ENCODE assay signal across 8 mouse cellular contexts in genomic region chr17:14693994-14694374, GRCm38 (mm10). TPM values are rescaled to one million over a fixed set of nuclear protein-coding genes. Genes with fewer than 3 reads are reported as not detected.
DNase-seq lines count a peak whose midpoint lies in the region; ATAC-seq and TF ChIP-seq lines count a peak whose summit lies in the region.

Gene Thbs2 (minus strand): TSS chr17:14694235.

- peaks cover 5% of the 10 kb centered on the region; the same call in 1 of the 2 replicates for H3K36me3 ChIP-seq in intestine, postnatal 0 days (ENCODE audit: control insufficient read depth, insufficient read depth)

- 5% methylated on average over 14 of the region's 14 CpGs for WGBS in intestine, postnatal 0 days
- 11% methylated on average over 14 of the region's 14 CpGs for WGBS in lung, adult 2 months

- no peaks in the 10 kb centered on the region for H3K4me1 ChIP-seq in intestine, postnatal 0 days (replicated peaks; ENCODE audit: control insufficient read depth, insufficient read depth, low read length)
- H3K4me1 ChIP-seq in lung, adult 2 months (ENCODE audit: control insufficient read depth, insufficient read depth, low read length): no peaks in the 10 kb centered on the region; the same call in 1 of the 2 replicates

- no peaks in the 10 kb centered on the region for H3K27me3 ChIP-seq in intestine, postnatal 0 days (replicated peaks; ENCODE audit: control insufficient read depth, insufficient read depth, low read length)

- TF ChIP-seq CTCF in intestine, postnatal 0 days (IDR thresholded peaks at IDR 0.05; ENCODE audit: low read depth): no peak
- no peak for TF ChIP-seq CTCF in lung, adult 2 months (IDR thresholded peaks at IDR 0.05; ENCODE audit: insufficient read depth, low read length)

- H3K9me3 ChIP-seq in intestine, postnatal 0 days (ENCODE audit: control insufficient read depth): no peaks in the 10 kb centered on the region

- H3K9ac ChIP-seq in intestine, postnatal 0 days (ENCODE audit: low read depth, low read length): 0 out of 2 replicates have a peak within 1 kb of the TSS, but pooled peaks have one; percentile 26

- H3K27ac ChIP-seq in intestine, postnatal 0 days (ENCODE audit: low read depth, low read length): 0 out of 2 replicates have a peak within 1 kb of the TSS, but pooled peaks have one; percentile 46

- peak; percentile 97 for DNase-seq in NIH3T3 (ENCODE audit: low read depth)
- DNase-seq in embryo, embryonic 11 days: peak; percentile 63
- DNase-seq in heart, adult 11 months: peak; percentile 99
- no peak for DNase-seq in lung, adult 2 months
- peak; percentile 25 for DNase-seq in ovary, postnatal 14 days (ENCODE audit: low spot score)
- no peak for DNase-seq in thymus, postnatal 10 days (ENCODE audit: low spot score in 2 of 2)
- DNase-seq in T-cell, adult 2 months (ENCODE audit: low spot score): no peak

- 0 out of 2 replicates have a peak, but pooled peaks have one; percentile 38 for ATAC-seq in intestine, postnatal 0 days

- H3K4me3 ChIP-seq in intestine, postnatal 0 days (ENCODE audit: low read depth, low read length): peak within 1 kb of the TSS; percentile 32
- H3K4me3 ChIP-seq in lung, adult 2 months (replicated peaks; ENCODE audit: extremely low read depth, low read depth, low read length): peak within 1 kb of the TSS; percentile 9

- peak within 1 kb of the TSS; percentile 51 for H3K4me2 ChIP-seq in intestine, postnatal 0 days (replicated peaks; ENCODE audit: low read depth)

- TF ChIP-seq POLR2A in lung, adult 2 months (IDR thresholded peaks at IDR 0.05; ENCODE audit: borderline replicate concordance, extremely low read depth, low read depth, low read length): no peak

RNA-seq across cellular contexts. Expression of gene Thbs2, which starts in this region (rescaled TPM):
- 20.5 and 20.9 TPM in 2 replicates for polyA plus RNA-seq in intestine, postnatal 0 days (2015; fragmentation: Nextera tagmentation; extraction: Ambion mirVana)
- 2.3 and 3.5 TPM in 2 replicates for polyA plus RNA-seq in lung, adult 2 months (2012; rRNA removed)

Comparison
In these comparisons a context has a peak if more than half of its experiments do, and no peak if none do; other contexts are left out.
1. DNase-seq: peak in NIH3T3 (single experiment), embryo, embryonic 11 days (single experiment), heart, adult 11 months (single experiment) and ovary, postnatal 14 days (single experiment); none in lung, adult 2 months (single experiment), thymus, postnatal 10 days (0 of 2) and T-cell, adult 2 months (single experiment).